Mouse (Mus musculus) liver, postnatal 0 days (tissue): ENCODE data around the gene Ptpn13.

Experiments used
- CTCF ChIP-seq: sonication (generic); IDR thresholded peaks from 2 replicates; pipeline ENCODE4 v1.5.1; 2016; ENCODE audit warnings: antibody characterized with exemption, low read depth
- EP300 ChIP-seq: IDR thresholded peaks from 2 replicates; pipeline ENCODE4 v1.6.1; 2016; ENCODE audit warnings: antibody characterized with exemption, low read depth, mild to moderate bottlenecking

GRCm38 (mm10) chr5:103610148-103610547, 185.2 kb downstream of the Ptpn13 start:
- TF ChIP-seq CTCF (no peak), EP300 (no peak)
